Mouse (Mus musculus) retina, adult 2 months (tissue): ENCODE measurements around the gene Serf2.

Experiments
- DNase-seq: peaks from one replicate; pipeline ENCODE4 v3.0.0-alpha.2; 2012; ENCODE audit warnings: low read depth, low spot score

Serf2 gene

GRCm38 (mm10) chr2:121448739-121449535, at the start of gene Serf2:
Serf2 (plus strand) TSS chr2:121449195.
- peak; percentile 96 for DNase-seq

GRCm38 (mm10) chr2:121403296-121403695, 45.7 kb upstream of the Serf2 start:
- no peak for DNase-seq

GRCm38 (mm10) chr2:121408160-121408559, 40.8 kb upstream of the Serf2 start:
- DNase-seq, result peak; percentile 18

- no peak for DNase-seq
Observed at GRCm38 (mm10) chr2:121412843-121413386, 36.1 kb upstream of the Serf2 start.

GRCm38 (mm10) chr2:121413387-121414042, 35.5 kb upstream of the Serf2 start, which contains the start of the genes Pdia3 and Catsper2:
Pdia3 (plus strand) TSS chr2:121413775.
Catsper2 (minus strand) TSS chr2:121413792.
- DNase-seq, result peak; percentile 76

- no peak for DNase-seq
Observed at GRCm38 (mm10) chr2:121414139-121414685, 34.8 kb upstream of the Serf2 start.

GRCm38 (mm10) chr2:121415103-121415502, 33.9 kb upstream of the Serf2 start:
- no peak for DNase-seq

GRCm38 (mm10) chr2:121415591-121415990, 33.4 kb upstream of the Serf2 start:
- no peak for DNase-seq

GRCm38 (mm10) chr2:121416356-121416755, 32.6 kb upstream of the Serf2 start:
- no peak for DNase-seq

GRCm38 (mm10) chr2:121418476-121418875, 30.5 kb upstream of the Serf2 start:
- DNase-seq, result no peak

- DNase-seq, result no peak
Observed at GRCm38 (mm10) chr2:121423166-121423565, 25.8 kb upstream of the Serf2 start.

GRCm38 (mm10) chr2:121425890-121426289, 23.1 kb upstream of the Serf2 start:
- no peak for DNase-seq

GRCm38 (mm10) chr2:121434854-121435253, 14.1 kb upstream of the Serf2 start:
- no peak for DNase-seq

- DNase-seq, result no peak
Observed at GRCm38 (mm10) chr2:121439746-121440145, 9.2 kb upstream of the Serf2 start.

GRCm38 (mm10) chr2:121440834-121441605, 8.0 kb upstream of the Serf2 start:
- DNase-seq, result no peak

- DNase-seq, result no peak
Observed at GRCm38 (mm10) chr2:121441800-121442199, 7.2 kb upstream of the Serf2 start.

GRCm38 (mm10) chr2:121442259-121443067, 6.5 kb upstream of the Serf2 start:
- DNase-seq, result no peak

GRCm38 (mm10) chr2:121443068-121443349, 6.0 kb upstream of the Serf2 start:
- DNase-seq, result no peak

GRCm38 (mm10) chr2:121444178-121444577, 4.8 kb upstream of the Serf2 start, which contains the start of gene Ell3:
Ell3 (minus strand) TSS chr2:121444278.
- DNase-seq, result no peak

GRCm38 (mm10) chr2:121445117-121445516, 3.9 kb upstream of the Serf2 start:
- DNase-seq, result no peak

- no peak for DNase-seq
Observed at GRCm38 (mm10) chr2:121446506-121446905, 2.5 kb upstream of the Serf2 start.
